Mouse (Mus musculus): ENCODE data around the gene Ndufa3.
A peak's percentile ranks its signal among the peaks of the same experiment; 100 is the strongest.

GRCm38 (mm10) chr7:3616389-3617241, 558 bp upstream of the Ndufa3 start:
- TF ChIP-seq TBP (IDR thresholded peaks at IDR 0.05; ENCODE audit: low read depth, low read length) (no peak), POLR2A (IDR thresholded peaks at IDR 0.05; ENCODE audit: control insufficient read depth in 1 of 2, insufficient read depth in 1 of 2, low read depth in 1 of 2, low read length in 2 of 2, poor library complexity in 1 of 2) (no peak), CTCF (IDR thresholded peaks at IDR 0.05 in 2 of 3, conservative IDR thresholded peaks at IDR 0.05 in 1 of 3; ENCODE audit: control insufficient read depth in 1 of 3, insufficient read depth in 1 of 3, low read depth in 2 of 3, low read length in 3 of 3, poor library complexity in 1 of 3, severe bottlenecking in 1 of 3) (peak; percentile 38 to 76 (median 64))
